Mouse (Mus musculus): ENCODE results near the gene Zdhhc22. TPM values are rescaled to one million over a fixed set of nuclear protein-coding genes. Genes with fewer than 3 reads are reported as not detected.
A peak's percentile ranks its signal among the peaks of the same experiment; 100 is the strongest.

Gene Zdhhc22
- total and polyA plus RNA-seq, 3 experiments: 0.10 TPM; not detected in 2

GRCm38 (mm10) chr12:86931919-86932574 lies 58.2 kb downstream of the Zdhhc22 start:
- DNase-seq (ENCODE audit: low read depth, low spot score): no peak
- no peak overlapping the region for H3K4me3 ChIP-seq (ENCODE audit: control insufficient read depth in 1 of 2, insufficient read depth in 1 of 2, low read depth in 2 of 2, low read length in 2 of 2)
- H3K79me2 ChIP-seq (ENCODE audit: control insufficient read depth, insufficient read depth, low read length, poor library complexity): no peaks in the 10 kb centered on the region
- peaks cover 0 to 5% of the 10 kb centered on the region in 2 experiments; a peak in 1 of 4 replicates for H3K4me1 ChIP-seq (ENCODE audit: control insufficient read depth in 1 of 2, insufficient read depth in 2 of 2, low read length in 2 of 2)
- H3K27ac ChIP-seq (ENCODE audit: control insufficient read depth, low read depth, low read length): no peak overlapping the region
- peaks cover 0 to 2% of the 10 kb centered on the region in 2 experiments; a peak in 3 of 4 replicates for H3K27me3 ChIP-seq (ENCODE audit: control insufficient read depth in 1 of 2, insufficient read depth in 2 of 2, low read length in 2 of 2)
- H3K9ac ChIP-seq (ENCODE audit: control insufficient read depth, low read depth, low read length, poor library complexity, severe bottlenecking): no peak overlapping the region
- H3K9me3 ChIP-seq (replicated peaks; ENCODE audit: insufficient read depth, low read length): no peaks in the 10 kb centered on the region
- TF ChIP-seq SMC3 (IDR thresholded peaks at IDR 0.05; ENCODE audit: low read depth, low read length) (no peak), CHD2 (IDR thresholded peaks at IDR 0.05; ENCODE audit: low read length) (no peak), ZC3H11A (IDR thresholded peaks at IDR 0.05; ENCODE audit: low read depth, low read length) (no peak), ELF1 (IDR thresholded peaks at IDR 0.05; ENCODE audit: low read depth, low read length) (no peak), KAT2A (conservative IDR thresholded peaks at IDR 0.05; ENCODE audit: low read depth, low read length) (no peak), ZNF384 (IDR thresholded peaks at IDR 0.05; ENCODE audit: low read depth, low read length) (0 out of 2 replicates have a peak, but pooled peaks have one; percentile 18)
- peaks cover 0 to 2% of the 10 kb centered on the region in 2 experiments; a peak in 2 of 4 replicates for H3K36me3 ChIP-seq (ENCODE audit: control insufficient read depth in 1 of 2, insufficient read depth in 2 of 2, low read length in 2 of 2)

DNA sequence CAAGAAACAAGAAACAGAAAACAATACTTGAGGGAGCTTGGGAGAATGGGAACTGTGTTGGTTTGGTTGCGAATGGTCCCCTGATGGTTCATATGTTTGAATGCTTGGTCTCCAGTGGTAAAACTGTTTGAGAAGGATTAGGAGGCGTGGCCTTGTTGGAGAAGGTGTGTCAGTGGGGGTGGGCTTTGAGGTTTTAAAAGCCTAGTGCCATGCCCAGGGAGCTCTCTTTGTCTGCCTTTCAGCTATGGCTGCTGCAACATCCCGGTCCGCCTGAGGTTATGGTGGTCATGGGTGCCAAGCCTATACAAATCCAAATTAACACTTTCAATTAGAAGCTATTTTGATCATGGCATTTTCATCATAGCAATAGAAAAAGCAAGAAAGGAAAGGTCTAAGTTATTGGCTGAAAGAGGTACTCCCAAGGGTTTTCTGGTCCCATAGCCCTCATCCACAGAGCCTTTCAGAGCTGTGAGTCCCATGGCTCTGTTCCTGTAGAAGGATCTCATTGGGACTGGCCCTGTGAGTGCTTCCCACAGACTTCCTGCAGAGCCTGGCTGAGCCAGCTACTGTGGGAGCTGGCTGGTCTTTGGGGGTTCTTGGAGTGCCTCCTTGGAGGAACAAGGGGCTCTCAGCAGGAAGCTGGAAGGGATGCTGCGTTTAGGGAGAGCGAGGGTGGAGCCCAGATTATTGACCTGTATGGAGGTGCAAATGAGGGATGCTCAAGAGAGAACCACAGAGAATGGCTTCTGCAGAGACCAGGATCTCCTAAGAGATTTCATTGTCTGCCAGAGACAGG lies 59.1 kb downstream of the Zdhhc22 start:
- H3K27ac ChIP-seq (ENCODE audit: control insufficient read depth, low read depth, low read length): no peak overlapping the region
- no peaks in the 10 kb centered on the region for H3K79me2 ChIP-seq (ENCODE audit: control insufficient read depth, insufficient read depth, low read length, poor library complexity)
- H3K36me3 ChIP-seq (ENCODE audit: control insufficient read depth in 1 of 2, insufficient read depth in 2 of 2, low read length in 2 of 2): peaks cover 0 to 2% of the 10 kb centered on the region in 2 experiments; a peak in 2 of 4 replicates
- no peak for DNase-seq (ENCODE audit: low read depth, low spot score)
- peaks cover 0 to 5% of the 10 kb centered on the region in 2 experiments; a peak in 1 of 4 replicates for H3K4me1 ChIP-seq (ENCODE audit: control insufficient read depth in 1 of 2, insufficient read depth in 2 of 2, low read length in 2 of 2)
- no peaks in the 10 kb centered on the region for H3K9me3 ChIP-seq (replicated peaks; ENCODE audit: insufficient read depth, low read length)
- H3K27me3 ChIP-seq (ENCODE audit: control insufficient read depth in 1 of 2, insufficient read depth in 2 of 2, low read length in 2 of 2): peaks cover 0 to 2% of the 10 kb centered on the region in 2 experiments; a peak in 3 of 4 replicates
- no peak overlapping the region for H3K4me3 ChIP-seq (ENCODE audit: control insufficient read depth in 1 of 2, insufficient read depth in 1 of 2, low read depth in 2 of 2, low read length in 2 of 2)
- H3K9ac ChIP-seq (ENCODE audit: control insufficient read depth, low read depth, low read length, poor library complexity, severe bottlenecking): no peak overlapping the region
- no peak for TF ChIP-seq SMC3 (IDR thresholded peaks at IDR 0.05; ENCODE audit: low read depth, low read length)
- no peak for TF ChIP-seq JUND (IDR thresholded peaks at IDR 0.05; ENCODE audit: low read depth, low read length)
- TF ChIP-seq ELF1 (IDR thresholded peaks at IDR 0.05; ENCODE audit: low read depth, low read length): no peak
- TF ChIP-seq POLR2A (IDR thresholded peaks at IDR 0.05; ENCODE audit: control insufficient read depth in 1 of 2, insufficient read depth in 1 of 2, low read depth in 1 of 2, low read length in 2 of 2, poor library complexity in 1 of 2): no peak
- TF ChIP-seq MAFK (IDR thresholded peaks at IDR 0.05; ENCODE audit: borderline replicate concordance, low read depth, low read length): no peak
- no peak for TF ChIP-seq POLR2AphosphoS5 (IDR thresholded peaks at IDR 0.05; ENCODE audit: borderline replicate concordance, low read depth, low read length)
- no peak for TF ChIP-seq NELFE (IDR thresholded peaks at IDR 0.05; ENCODE audit: low read depth, low read length)
- TF ChIP-seq CTCF (IDR thresholded peaks at IDR 0.05 in 2 of 3, conservative IDR thresholded peaks at IDR 0.05 in 1 of 3; ENCODE audit: control insufficient read depth in 1 of 3, insufficient read depth in 1 of 3, low read depth in 2 of 3, low read length in 3 of 3, poor library complexity in 1 of 3, severe bottlenecking in 1 of 3): no peak
- no peak for TF ChIP-seq CHD2 (IDR thresholded peaks at IDR 0.05; ENCODE audit: low read length)
- TF ChIP-seq KAT2A (conservative IDR thresholded peaks at IDR 0.05; ENCODE audit: low read depth, low read length): no peak
- TF ChIP-seq ZKSCAN1 (IDR thresholded peaks at IDR 0.05; ENCODE audit: low read depth, low read length): no peak

Other genes with a start within 250 kb of the Zdhhc22 start
- 6.9 and 8.2 TPM in 2 replicates for gene Irf2bpl, start 105.6 kb downstream of the Zdhhc22 start, total RNA-seq (2012; rRNA removed)
- gene Irf2bpl, start 105.6 kb downstream of the Zdhhc22 start, polyA plus RNA-seq (2012; ENCODE audit: insufficient read depth in 1 of 2, insufficient read length in 2 of 2, low read depth in 1 of 2, low replicate concordance in 2 of 2, missing spikeins in 1 of 2): 1 to 10 TPM in 1 of 2 experiments, not detected in 1; 8.0 TPM
- gene Cipc, start 43.4 kb downstream of the Zdhhc22 start, total RNA-seq (2012; rRNA removed): 22.5 and 24.8 TPM in 2 replicates
- gene Cipc, start 43.4 kb downstream of the Zdhhc22 start, polyA plus RNA-seq (2012; ENCODE audit: insufficient read depth in 1 of 2, insufficient read length in 2 of 2, low read depth in 1 of 2, low replicate concordance in 2 of 2, missing spikeins in 1 of 2): 10 to 100 TPM; 27.5 to 98.1 TPM
- gene Tmem63c, start 30.9 kb upstream of the Zdhhc22 start, total RNA-seq (2012; rRNA removed): 0.04 TPM in 1 of 2 replicates, not detected in the other
- not detected for gene Tmem63c, start 30.9 kb upstream of the Zdhhc22 start, polyA plus RNA-seq (2012; ENCODE audit: insufficient read depth in 1 of 2, insufficient read length in 2 of 2, low read depth in 1 of 2, low replicate concordance in 2 of 2, missing spikeins in 1 of 2)
- gene Ngb, start 112.1 kb upstream of the Zdhhc22 start, total RNA-seq (2012; rRNA removed): not detected in 2 replicates
- gene Ngb, start 112.1 kb upstream of the Zdhhc22 start, polyA plus RNA-seq (2012; ENCODE audit: insufficient read depth in 1 of 2, insufficient read length in 2 of 2, low read depth in 1 of 2, low replicate concordance in 2 of 2, missing spikeins in 1 of 2): not detected
- 16.3 and 18.0 TPM in 2 replicates for gene Gstz1, start 156.7 kb upstream of the Zdhhc22 start, total RNA-seq (2012; rRNA removed)
- 10 to 100 TPM in 1 of 2 experiments, not detected in 1; 33.3 TPM for gene Gstz1, start 156.7 kb upstream of the Zdhhc22 start, polyA plus RNA-seq (2012; ENCODE audit: insufficient read depth in 1 of 2, insufficient read length in 2 of 2, low read depth in 1 of 2, low replicate concordance in 2 of 2, missing spikeins in 1 of 2)
- gene Pomt2, start 157.5 kb upstream of the Zdhhc22 start, total RNA-seq (2012; rRNA removed): 10.2 and 11.1 TPM in 2 replicates
- gene Pomt2, start 157.5 kb upstream of the Zdhhc22 start, polyA plus RNA-seq (2012; ENCODE audit: insufficient read depth in 1 of 2, insufficient read length in 2 of 2, low read depth in 1 of 2, low replicate concordance in 2 of 2, missing spikeins in 1 of 2): 10 to 100 TPM in 1 of 2 experiments, not detected in 1; 12.9 TPM
- 0.20 and 0.62 TPM in 2 replicates for gene Samd15, start 209.3 kb upstream of the Zdhhc22 start, total RNA-seq (2012; rRNA removed)
- gene Samd15, start 209.3 kb upstream of the Zdhhc22 start, polyA plus RNA-seq (2012; ENCODE audit: insufficient read depth in 1 of 2, insufficient read length in 2 of 2, low read depth in 1 of 2, low replicate concordance in 2 of 2, missing spikeins in 1 of 2): 10 to 100 TPM in 1 of 2 experiments, not detected in 1; 24.0 TPM
- gene Tmed8, start 210.0 kb upstream of the Zdhhc22 start, total RNA-seq (2012; rRNA removed): 4.7 and 5.0 TPM in 2 replicates
- 1 to 10 TPM in 1 of 2 experiments, not detected in 1; 6.9 TPM for gene Tmed8, start 210.0 kb upstream of the Zdhhc22 start, polyA plus RNA-seq (2012; ENCODE audit: insufficient read depth in 1 of 2, insufficient read length in 2 of 2, low read depth in 1 of 2, low replicate concordance in 2 of 2, missing spikeins in 1 of 2)
- gene Noxred1, start 248.3 kb upstream of the Zdhhc22 start, total RNA-seq (2012; rRNA removed): 0.19 and 0.23 TPM in 2 replicates
- gene Noxred1, start 248.3 kb upstream of the Zdhhc22 start, polyA plus RNA-seq (2012; ENCODE audit: insufficient read depth in 1 of 2, insufficient read length in 2 of 2, low read depth in 1 of 2, low replicate concordance in 2 of 2, missing spikeins in 1 of 2): under 1 TPM in 1 of 2 experiments, not detected in 1; 0.17 TPM